9 mouse cellular contexts compared by ENCODE assay signal in genomic region chr1:131137111-131137510, GRCm38 (mm10). TPM values are rescaled to one million over a fixed set of nuclear protein-coding genes. Genes with fewer than 3 reads are reported as not detected.
A peak's percentile ranks its signal among the peaks of the same experiment; 100 is the strongest.
DNase-seq lines count a peak whose midpoint lies in the region; ATAC-seq and TF ChIP-seq lines count a peak whose summit lies in the region.
"Had no signal": no experiment of that assay in that cellular context is flagged by ENCODE, and none has a peak within 500 bp of the region (broad histone marks: within the 10 kb centered on the region; RNA-seq: fewer than 3 reads in every experiment).

No protein-coding gene starts in this region.

- H3K4me1 ChIP-seq in heart, embryonic 11.5 days (ENCODE audit: control insufficient read depth, insufficient read depth, low read length) = 0 out of 2 replicates have a peak, but pooled peaks cover 3% of the 10 kb centered on the region
- peaks cover 71% of the 10 kb centered on the region for H3K4me1 ChIP-seq in E14TG2a.4 (replicated peaks; ENCODE audit: low read depth, low read length)
- peaks cover 31% of the 10 kb centered on the region for H3K4me1 ChIP-seq in forebrain, embryonic 14.5 days (ENCODE audit: control insufficient read depth, insufficient read depth, low read length)
- H3K4me1 ChIP-seq in liver, postnatal 0 days (ENCODE audit: insufficient read depth) = peaks cover 12% of the 10 kb centered on the region

- H3K9ac ChIP-seq in heart, embryonic 11.5 days (ENCODE audit: low read depth, low read length) = peak overlapping the region; percentile 17; the same call in 1 of the 2 replicates
- H3K9ac ChIP-seq in forebrain, embryonic 14.5 days (ENCODE audit: low read length) = peak overlapping the region; percentile 78
- peak overlapping the region; percentile 90 for H3K9ac ChIP-seq in liver, postnatal 0 days (replicated peaks)

- no peak overlapping the region for H3K27ac ChIP-seq in heart, embryonic 11.5 days (ENCODE audit: low read depth, low read length)
- peak overlapping the region; percentile 2; the same call in 1 of the 2 replicates for H3K27ac ChIP-seq in forebrain, embryonic 14.5 days (ENCODE audit: low read depth, low read length)
- peak overlapping the region; percentile 63 for H3K27ac ChIP-seq in liver, postnatal 0 days (ENCODE audit: low read depth)

- peak overlapping the region; percentile 50 for H3K4me2 ChIP-seq in heart, embryonic 11.5 days
- H3K4me2 ChIP-seq in forebrain, embryonic 14.5 days (ENCODE audit: low read length) = peak overlapping the region; percentile 51
- H3K4me2 ChIP-seq in liver, postnatal 0 days (ENCODE audit: low read depth, low read length) = peak overlapping the region; percentile 97

- H3K36me3 ChIP-seq in heart, embryonic 11.5 days (ENCODE audit: control insufficient read depth, insufficient read depth, low read length) = no peaks in the 10 kb centered on the region
- peaks cover 45% of the 10 kb centered on the region for H3K36me3 ChIP-seq in E14TG2a.4 (ENCODE audit: insufficient read depth, low read length)
- peaks cover 11% of the 10 kb centered on the region; the same call in 1 of the 2 replicates for H3K36me3 ChIP-seq in forebrain, embryonic 14.5 days (ENCODE audit: control insufficient read depth, insufficient read depth, low read length)
- peaks cover 7% of the 10 kb centered on the region; the same call in 1 of the 2 replicates for H3K36me3 ChIP-seq in liver, postnatal 0 days (replicated peaks; ENCODE audit: insufficient read depth, low read length)

- H3K4me3 ChIP-seq in heart, embryonic 11.5 days (ENCODE audit: low read depth, low read length) = peak overlapping the region; percentile 89
- H3K4me3 ChIP-seq in E14TG2a.4 (replicated peaks; ENCODE audit: low read length) = peak overlapping the region; percentile 89
- H3K4me3 ChIP-seq in forebrain, embryonic 14.5 days (ENCODE audit: low read depth, low read length) = peak overlapping the region; percentile 70
- peak overlapping the region; percentile 81 for H3K4me3 ChIP-seq in liver, postnatal 0 days (ENCODE audit: low read depth, low read length)

- TF ChIP-seq EP300 in liver, postnatal 0 days (IDR thresholded peaks at IDR 0.05; ENCODE audit: low read depth) = no peak

- intact Hi-C loops in gastrocnemius, postnatal 14 days (cut with DNase I; ENCODE audit: low total_unique reads) = no loop called here

- DNase-seq in heart, adult 8-10 months (ENCODE audit: low spot score) = no peak
- peak; percentile 32 for DNase-seq in forebrain, embryonic 14.5 days (ENCODE audit: low spot score)
- no peak for DNase-seq in liver, postnatal 0 days
- DNase-seq in right cerebral cortex, postnatal 4 days = no peak
- no peak for DNase-seq in gastrocnemius, postnatal 14 days
- no peak for DNase-seq in ovary, postnatal 10 days (ENCODE audit: low spot score)
- DNase-seq: kidney, postnatal 36 days had no signal

- WGBS in heart, embryonic 11.5 days (ENCODE audit: insufficient replicate concordance) = 36% methylated on average over 5 of the region's 5 CpGs
- WGBS in forebrain, embryonic 14.5 days = 2% methylated on average over 5 of the region's 5 CpGs
- whole genome bisulfite sequencing in liver, postnatal 0 days (ENCODE audit: insufficient replicate concordance) = 21% methylated on average over 5 of the region's 5 CpGs

- no peak for TF ChIP-seq CTCF in E14TG2a.4 (conservative IDR thresholded peaks at IDR 0.05; ENCODE audit: low read length)
- TF ChIP-seq CTCF in liver, postnatal 0 days (IDR thresholded peaks at IDR 0.05; ENCODE audit: low read depth) = no peak

- no peaks in the 10 kb centered on the region for H3K9me3 ChIP-seq in heart, embryonic 11.5 days (replicated peaks; ENCODE audit: control insufficient read depth, low read length)
- peaks cover 8% of the 10 kb centered on the region; the same call in 1 of the 2 replicates for H3K9me3 ChIP-seq in E14TG2a.4 (ENCODE audit: low read length)
- no peaks in the 10 kb centered on the region for H3K9me3 ChIP-seq in forebrain, embryonic 14.5 days (replicated peaks; ENCODE audit: control insufficient read depth, low read length)
- H3K9me3 ChIP-seq in liver, postnatal 0 days (ENCODE audit: low read length) = no peaks in the 10 kb centered on the region

- ATAC-seq in heart, embryonic 11.5 days (replicated peaks; ENCODE audit: insufficient number of reproducible peaks, low FRiP score, low TSS enrichment) = no peak
- no peak for ATAC-seq in forebrain, embryonic 14.5 days
- no peak for ATAC-seq in liver, postnatal 0 days

- H3K27me3 ChIP-seq in heart, embryonic 11.5 days (ENCODE audit: control insufficient read depth, insufficient read depth, low read length) = no peaks in the 10 kb centered on the region
- H3K27me3 ChIP-seq in E14TG2a.4 (ENCODE audit: insufficient read depth, low read length) = no peaks in the 10 kb centered on the region
- H3K27me3 ChIP-seq in forebrain, embryonic 14.5 days (replicated peaks; ENCODE audit: control insufficient read depth, insufficient read depth, low read length) = no peaks in the 10 kb centered on the region
- no peaks in the 10 kb centered on the region for H3K27me3 ChIP-seq in liver, postnatal 0 days (ENCODE audit: insufficient read depth, low read length)

RNA-seq across cellular contexts. Expression of gene Dyrk3, which starts 1.0 kb away (rescaled TPM):
- 3.7 and 4.0 TPM in 2 replicates for polyA plus RNA-seq in heart, embryonic 11.5 days (2014; fragmentation: Nextera tagmentation; extraction: Ambion mirVana)
- total RNA-seq in heart, adult 8-10 months (2022) = under 1 TPM; 0.25 to 0.71 (median 0.53) TPM
- 19.2 and 19.4 TPM in 2 replicates for polyA plus RNA-seq in forebrain, embryonic 14.5 days (2014; fragmentation: Nextera tagmentation; extraction: Ambion mirVana)
- polyA plus RNA-seq in liver, postnatal 0 days (2015; fragmentation: Nextera tagmentation; extraction: Ambion mirVana) = 9.5 and 10.3 TPM in 2 replicates
- total RNA-seq in gastrocnemius, postnatal 14 days (2021) = under 1 TPM; 0.07 to 0.14 TPM

RNA-seq across cellular contexts. Expression of gene Eif2d, which starts 15.9 kb away (rescaled TPM):
- polyA plus RNA-seq in heart, embryonic 11.5 days (2014; fragmentation: Nextera tagmentation; extraction: Ambion mirVana) = 50.7 and 51.5 TPM in 2 replicates
- 10 to 100 TPM; 34.1 to 41.0 (median 37.0) TPM for total RNA-seq in heart, adult 8-10 months (2022)
- polyA plus RNA-seq in forebrain, embryonic 14.5 days (2014; fragmentation: Nextera tagmentation; extraction: Ambion mirVana) = 61.5 and 66.1 TPM in 2 replicates
- 18.2 and 19.0 TPM in 2 replicates for polyA plus RNA-seq in liver, postnatal 0 days (2015; fragmentation: Nextera tagmentation; extraction: Ambion mirVana)
- total RNA-seq in gastrocnemius, postnatal 14 days (2021) = 10 to 100 TPM; 23.1 to 26.1 TPM

RNA-seq across cellular contexts. Expression of gene Mapkapk2, which starts 39.5 kb away (rescaled TPM):
- polyA plus RNA-seq in heart, embryonic 11.5 days (2014; fragmentation: Nextera tagmentation; extraction: Ambion mirVana) = 51.4 and 57.6 TPM in 2 replicates
- total RNA-seq in heart, adult 8-10 months (2022) = 100 to 1,000 TPM; 303 to 326 (median 315) TPM
- 24.7 and 35.2 TPM in 2 replicates for polyA plus RNA-seq in forebrain, embryonic 14.5 days (2014; fragmentation: Nextera tagmentation; extraction: Ambion mirVana)
- polyA plus RNA-seq in liver, postnatal 0 days (2015; fragmentation: Nextera tagmentation; extraction: Ambion mirVana) = 18.3 and 19.6 TPM in 2 replicates
- 100 to 1,000 TPM; 151 to 154 TPM for total RNA-seq in gastrocnemius, postnatal 14 days (2021)

Comparison
In these comparisons a context has a peak if more than half of its experiments do, and no peak if none do; other contexts are left out.
1. H3K9ac ChIP-seq: peak in every context shown above with its lines; median percentile 90 in liver, postnatal 0 days; 78 in forebrain, embryonic 14.5 days; 17 in heart, embryonic 11.5 days.